Mouse (Mus musculus) ES-E14 (cell line): ENCODE data around the gene Dyrk2.

Source experiments
- CHD2 ChIP-seq: IDR thresholded peaks from 2 replicates; pipeline ENCODE4 v1.6.1; 2014; ENCODE audit warnings: mild to moderate bottlenecking, low read depth, low read length, inconsistent platforms
- ZC3H11A ChIP-seq: IDR thresholded peaks from 2 replicates; pipeline ENCODE4 v1.6.1; 2012; ENCODE audit warnings: low read depth, mild to moderate bottlenecking, inconsistent platforms, low read length, borderline replicate concordance

- TF ChIP-seq CHD2 (no peak), ZC3H11A (no peak)
Observed at GRCm38 (mm10) chr10:118819846-118820245, 50.2 kb downstream of the Dyrk2 start.
